Mouse (Mus musculus) kidney, embryonic 16.5 days (tissue): ENCODE data around the gene Cflar. TPM values are rescaled to one million over a fixed set of nuclear protein-coding genes. Genes with fewer than 3 reads are reported as not detected.
"Not testable (repeated sequence)": the region's sequence is repeated elsewhere in the genome, so short reads cannot be mapped to it uniquely, and the experiment has no call there.

Experiments used
- ATAC-seq: fragments of 200-750 bp; cut with Nextera tagmentation; 2 replicates; pipeline ENCODE4 v1.8.0; 2017; ENCODE audit warnings: moderate TSS enrichment; ENCODE audit not compliant: low FRiP score, low TSS enrichment
- H3K27ac ChIP-seq: fragments of 300-500 bp; sonication (generic); 2 replicates; pipeline ENCODE4 v1.5.1; 2014; ENCODE audit warnings: low read length
- H3K27me3 ChIP-seq: fragments of 300-500 bp; sonication (generic); 2 replicates; pipeline ENCODE4 v1.6.1; 2014; ENCODE audit warnings: low read length, control low read depth, mixed read lengths; ENCODE audit not compliant: insufficient read depth
- H3K36me3 ChIP-seq: fragments of 300-500 bp; sonication (generic); 2 replicates; pipeline ENCODE4 v1.6.1; 2014; ENCODE audit warnings: low read length, control low read depth, mixed read lengths; ENCODE audit not compliant: insufficient read depth
- H3K4me1 ChIP-seq: fragments of 300-500 bp; sonication (generic); 2 replicates; pipeline ENCODE4 v1.6.1; 2014; ENCODE audit warnings: low read length, control low read depth, mixed read lengths; ENCODE audit not compliant: insufficient read depth
- H3K4me2 ChIP-seq: fragments of 300-500 bp; sonication (generic); replicated peaks from 2 replicates; pipeline ENCODE4 v1.6.1; 2014; ENCODE audit warnings: low read depth, low read length
- H3K4me3 ChIP-seq: fragments of 300-500 bp; sonication (generic); 2 replicates; pipeline ENCODE4 v1.5.1; 2014; ENCODE audit warnings: mild to moderate bottlenecking, low read length
- H3K9ac ChIP-seq: fragments of 300-500 bp; sonication (generic); replicated peaks from 2 replicates; pipeline ENCODE4 v1.6.1; 2014; ENCODE audit warnings: low read length
- H3K9me3 ChIP-seq: fragments of 300-500 bp; sonication (generic); 2 replicates; pipeline ENCODE4 v1.6.1; 2016; ENCODE audit warnings: low read length, control low read depth
- WGBS: fragments of 180-500 bp; shearing (Covaris S2); extraction: QIAGEN DNeasy Blood & Tissue Kit; methylation state at CpG from one replicate; pipeline ENCODE4 v1.1.7; 2014; 5-methylcytosine and 5-hydroxymethylcytosine counted together
- polyA plus RNA-seq: library from polyadenylated mRNA; unstranded; fragments of >200 nt; fragmentation: Nextera tagmentation; extraction: Ambion mirVana; gene quantifications from 2 replicates; pipeline ENCODE4 v1.2.1, GENCODE M21; 2015

Cflar gene
- polyA plus RNA-seq, 1 experiment from 2014 or later = 41.3 TPM

GRCm38 (mm10) chr1:58690006-58690744, 21.1 kb upstream of the Cflar start:
- no peak overlapping the region for H3K27ac ChIP-seq
- H3K4me2 ChIP-seq = no peak overlapping the region
- no peak for ATAC-seq
- H3K9me3 ChIP-seq = 0 out of 2 replicates have a peak, but pooled peaks cover 2% of the 10 kb centered on the region
- H3K27me3 ChIP-seq = no peaks in the 10 kb centered on the region
- H3K36me3 ChIP-seq = no peaks in the 10 kb centered on the region
- 65% methylated on average over 6 of the region's 6 CpGs for WGBS
- no peak overlapping the region for H3K4me3 ChIP-seq
- H3K4me1 ChIP-seq = no peaks in the 10 kb centered on the region
- no peak overlapping the region for H3K9ac ChIP-seq

DNA sequence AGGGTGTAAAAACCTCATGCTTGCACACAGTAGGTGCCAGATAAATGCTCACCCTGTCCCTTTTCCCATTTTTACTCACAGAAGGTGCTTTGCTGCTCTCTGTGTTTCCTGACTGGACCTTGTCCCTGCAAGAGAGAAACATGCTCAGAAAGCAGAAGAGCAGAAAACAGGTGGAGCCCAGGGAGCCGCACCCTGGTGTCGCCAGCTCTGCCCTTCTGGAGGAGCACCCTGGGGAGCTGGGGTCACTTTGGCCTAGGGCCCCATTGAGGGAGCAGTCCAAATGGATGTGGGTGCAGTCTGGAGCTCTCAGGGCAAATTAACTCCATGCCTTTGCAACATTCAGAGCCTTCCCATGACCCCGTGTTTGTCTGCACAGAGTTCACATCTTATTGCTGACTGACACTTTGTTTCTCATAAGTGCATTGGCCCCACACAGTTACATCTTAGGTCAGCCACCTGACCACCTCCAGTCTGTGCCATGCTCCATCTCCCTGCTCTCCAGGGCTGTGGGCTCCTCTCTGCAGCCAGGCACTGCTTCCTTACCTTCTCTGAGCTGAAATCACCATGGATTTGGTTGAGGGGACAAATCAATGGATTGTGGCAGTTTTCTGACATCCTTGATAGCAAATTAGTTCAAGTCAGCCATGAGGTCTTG, 20.3 kb upstream of the Cflar start:
- H3K9ac ChIP-seq, H3K27ac ChIP-seq, H3K4me2 ChIP-seq, H3K9me3 ChIP-seq, H3K4me1 ChIP-seq, H3K27me3 ChIP-seq, ATAC-seq, H3K36me3 ChIP-seq, H3K4me3 ChIP-seq: not testable (repeated sequence)
- WGBS = 69% methylated on average over 2 of the region's 3 CpGs

- not testable (repeated sequence) for H3K36me3 ChIP-seq
These were observed 19.6 kb upstream of the Cflar start for GRCm38 (mm10) chr1:58691718-58692117.

GRCm38 (mm10) chr1:58693696-58694095, 17.6 kb upstream of the Cflar start:
- no peak overlapping the region for H3K27ac ChIP-seq
- ATAC-seq = no peak
- 74% methylated on average over 1 of the region's 1 CpGs for WGBS
- H3K4me1 ChIP-seq = no peaks in the 10 kb centered on the region
- 0 out of 2 replicates have a peak, but pooled peaks cover 2% of the 10 kb centered on the region for H3K9me3 ChIP-seq
- H3K36me3 ChIP-seq = no peaks in the 10 kb centered on the region
- no peaks in the 10 kb centered on the region for H3K27me3 ChIP-seq
- no peak overlapping the region for H3K9ac ChIP-seq
- H3K4me2 ChIP-seq = no peak overlapping the region
- H3K4me3 ChIP-seq = no peak overlapping the region

More at GRCm38 (mm10) chr1:58691718-58692117, 19.6 kb upstream of the Cflar start:
- H3K9ac ChIP-seq, H3K9me3 ChIP-seq, H3K4me1 ChIP-seq, H3K27me3 ChIP-seq, ATAC-seq, H3K27ac ChIP-seq, H3K4me3 ChIP-seq, H3K4me2 ChIP-seq: not testable (repeated sequence)
- 57% methylated on average over 1 of the region's 1 CpGs for WGBS

DNA sequence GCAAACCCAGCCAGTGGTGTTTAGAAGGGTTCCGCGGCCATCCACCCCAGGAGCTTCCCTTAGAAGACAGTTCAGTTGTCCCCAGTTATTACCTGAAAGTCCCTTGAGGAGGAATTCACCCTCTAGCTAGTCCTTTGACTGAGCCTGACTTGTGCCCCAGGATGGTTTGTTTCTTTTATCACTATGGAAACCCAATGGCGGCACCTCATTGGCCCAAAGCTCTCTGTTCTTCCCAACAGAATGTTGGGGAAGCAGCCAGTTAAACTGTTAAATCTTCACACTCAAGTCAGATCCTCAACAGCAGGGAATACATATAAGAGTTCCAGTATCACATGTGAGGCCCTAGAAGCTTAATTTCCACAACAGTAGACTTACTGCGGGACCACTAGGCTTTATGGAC, 15.5 kb upstream of the Cflar start, which contains the start of gene Als2cr12:
TSS of gene Als2cr12 (minus strand) at position 180 of the 400 bp plus-strand sequence.
- not testable (repeated sequence) for H3K27me3 ChIP-seq, H3K36me3 ChIP-seq, H3K27ac ChIP-seq, ATAC-seq, H3K4me2 ChIP-seq, H3K4me1 ChIP-seq, H3K9ac ChIP-seq, H3K4me3 ChIP-seq, H3K9me3 ChIP-seq
- 84% methylated on average over 4 of the region's 4 CpGs for WGBS

DNA sequence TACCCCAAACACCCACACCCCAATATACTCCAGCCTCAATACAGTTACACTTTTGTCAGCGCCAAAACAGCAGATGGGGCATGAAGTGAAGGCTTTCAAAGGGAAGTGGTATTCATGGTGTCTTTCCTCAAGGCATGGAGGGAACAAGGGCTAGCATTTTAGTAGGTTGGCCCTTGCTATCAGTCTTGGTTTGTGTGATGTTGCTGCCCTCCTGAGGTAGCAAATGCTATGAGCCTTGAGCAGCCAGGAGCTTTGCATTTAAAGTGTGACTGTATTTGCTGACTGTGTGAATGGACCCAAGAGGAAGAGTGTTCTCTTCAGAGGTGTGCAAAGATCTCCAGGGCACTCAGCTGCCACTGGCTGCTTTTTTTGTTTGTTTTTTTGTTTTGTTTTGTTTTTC, 13.7 kb upstream of the Cflar start:
- H3K4me2 ChIP-seq, H3K4me1 ChIP-seq, H3K9ac ChIP-seq, H3K9me3 ChIP-seq, H3K27me3 ChIP-seq, H3K27ac ChIP-seq, H3K4me3 ChIP-seq, H3K36me3 ChIP-seq, ATAC-seq: not testable (repeated sequence)
- WGBS = 57% methylated on average over 1 of the region's 1 CpGs

DNA sequence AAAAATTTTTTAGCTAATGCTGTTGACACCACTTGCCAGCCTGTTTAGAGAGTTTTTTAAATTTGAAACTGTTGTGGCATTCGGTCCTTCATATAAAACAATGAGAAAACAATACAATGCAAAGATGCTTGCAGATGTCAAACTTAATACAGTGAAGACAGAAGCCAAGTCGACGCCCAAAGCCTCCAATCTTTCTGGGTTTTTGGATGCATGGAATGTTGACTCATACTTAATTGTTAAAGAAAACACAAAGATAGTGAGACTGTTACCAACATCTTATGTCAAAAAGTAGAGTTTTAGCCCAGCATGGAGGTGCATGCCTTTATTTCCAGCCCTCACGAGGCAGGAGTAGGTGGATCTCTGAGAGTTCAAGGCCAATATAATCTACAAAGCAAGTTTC, 12.5 kb upstream of the Cflar start:
- Histone ChIP-seq H3K4me2 (no peak overlapping the region), H3K4me1 (no peaks in the 10 kb centered on the region), H3K27ac (no peak overlapping the region), H3K9ac (no peak overlapping the region), H3K27me3 (no peaks in the 10 kb centered on the region), H3K9me3 (no peaks in the 10 kb centered on the region), H3K36me3 (no peaks in the 10 kb centered on the region), H3K4me3 (no peak overlapping the region)
- no peak for ATAC-seq
- 89% methylated on average over 4 of the region's 4 CpGs for WGBS

GRCm38 (mm10) chr1:58699988-58700387, 11.3 kb upstream of the Cflar start:
- Histone ChIP-seq H3K4me2 (no peak overlapping the region), H3K9ac (no peak overlapping the region), H3K27ac (no peak overlapping the region), H3K36me3 (no peaks in the 10 kb centered on the region), H3K27me3 (no peaks in the 10 kb centered on the region), H3K4me1 (no peaks in the 10 kb centered on the region), H3K9me3 (peaks cover 2% of the 10 kb centered on the region; the same call in 1 of the 2 replicates), H3K4me3 (no peak overlapping the region)
- 64% methylated on average over 3 of the region's 3 CpGs for WGBS
- ATAC-seq = no peak

- not testable (repeated sequence) for H3K4me1 ChIP-seq, H3K9ac ChIP-seq, H3K4me3 ChIP-seq, H3K4me2 ChIP-seq, ATAC-seq, H3K36me3 ChIP-seq, H3K27ac ChIP-seq, H3K27me3 ChIP-seq, H3K9me3 ChIP-seq
- WGBS = 72% methylated on average over 4 of the region's 5 CpGs
These were observed 10.6 kb upstream of the Cflar start for GRCm38 (mm10) chr1:58700580-58701162.

DNA sequence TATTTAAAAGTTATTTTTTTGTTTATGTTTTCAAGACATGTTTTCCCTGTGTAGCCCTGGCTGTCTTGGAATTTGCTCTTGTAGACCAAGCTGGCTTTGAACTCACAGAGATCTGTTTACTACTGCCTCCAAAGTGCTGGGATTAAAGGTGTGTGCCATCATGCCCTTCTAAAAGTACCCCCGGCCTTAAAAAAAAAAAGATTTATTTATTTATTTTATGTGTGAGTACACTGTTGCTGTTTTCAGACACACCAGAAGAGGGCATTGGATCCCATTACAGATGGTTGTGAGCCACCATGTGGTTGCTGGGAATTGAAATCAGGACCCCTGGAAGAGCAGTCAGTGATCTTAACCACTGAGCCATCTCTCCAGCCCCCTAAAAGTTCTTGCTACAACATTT, 1.3 kb upstream of the Cflar start:
- peaks cover 16% of the 10 kb centered on the region for H3K4me1 ChIP-seq
- not testable (repeated sequence) for H3K27me3 ChIP-seq, H3K9ac ChIP-seq, H3K4me2 ChIP-seq, H3K9me3 ChIP-seq, H3K36me3 ChIP-seq, H3K27ac ChIP-seq, H3K4me3 ChIP-seq, ATAC-seq
- WGBS = 85% methylated on average over 1 of the region's 1 CpGs
